Mouse (Mus musculus) neural tube, embryonic 14.5 days (tissue): ENCODE measurements at regions not wholly inside any gene's neighbourhood (a gene's known extent, or its start where the extent isn't known, plus 50 kb on each side); places are given as distances from the start of the nearest gene placed in this dataset.

Experiments used
- ATAC-seq: fragments of 200-750 bp; cut with Nextera tagmentation; 2 replicates; pipeline ENCODE4 v1.8.0; 2017; ENCODE audit warnings: low read depth, mild to moderate bottlenecking, moderate TSS enrichment, moderate library complexity
- H3K27ac ChIP-seq: fragments of 300-500 bp; sonication (generic); 2 replicates; pipeline ENCODE4 v1.5.1; 2014; ENCODE audit warnings: low read depth, mild to moderate bottlenecking, control low read depth, low read length, moderate library complexity, mixed read lengths
- H3K27me3 ChIP-seq: fragments of 300-500 bp; sonication (generic); 2 replicates; pipeline ENCODE4 v1.6.1; 2014; ENCODE audit warnings: low read length; ENCODE audit not compliant: control insufficient read depth, insufficient read depth
- H3K36me3 ChIP-seq: fragments of 300-500 bp; sonication (generic); 2 replicates; pipeline ENCODE4 v1.6.1; 2014; ENCODE audit warnings: low read length, mixed read lengths; ENCODE audit not compliant: control insufficient read depth, insufficient read depth
- H3K4me1 ChIP-seq: fragments of 300-500 bp; sonication (generic); 2 replicates; pipeline ENCODE4 v1.6.1; 2014; ENCODE audit warnings: low read length; ENCODE audit not compliant: control insufficient read depth, insufficient read depth
- H3K4me2 ChIP-seq: fragments of 300-500 bp; sonication (generic); 2 replicates; pipeline ENCODE4 v1.6.1; 2014; ENCODE audit warnings: mild to moderate bottlenecking, low read depth, low read length, control low read depth
- H3K4me3 ChIP-seq: fragments of 300-500 bp; sonication (generic); 2 replicates; pipeline ENCODE4 v1.5.1; 2014; ENCODE audit warnings: low read depth, low read length, control low read depth, mixed read lengths
- H3K9ac ChIP-seq: fragments of 300-500 bp; sonication (generic); replicated peaks from 2 replicates; pipeline ENCODE4 v1.6.1; 2014; ENCODE audit warnings: low read depth, mild to moderate bottlenecking, control low read depth, low read length, mixed read lengths
- H3K9me3 ChIP-seq: fragments of 300-500 bp; sonication (generic); 2 replicates; pipeline ENCODE4 v1.6.1; 2016; ENCODE audit warnings: low read length; ENCODE audit not compliant: control insufficient read depth
- WGBS: fragments of 180-500 bp; shearing (Covaris S2); extraction: QIAGEN DNeasy Blood & Tissue Kit; methylation state at CpG from one replicate; pipeline ENCODE4 v1.1.7; 2014; 5-methylcytosine and 5-hydroxymethylcytosine counted together

- Histone ChIP-seq H3K4me1 (no peaks in the 10 kb centered on the region), H3K4me2 (no peak overlapping the region), H3K27ac (no peak overlapping the region), H3K36me3 (no peaks in the 10 kb centered on the region), H3K9ac (no peak overlapping the region), H3K4me3 (no peak overlapping the region), H3K9me3 (no peaks in the 10 kb centered on the region), H3K27me3 (no peaks in the 10 kb centered on the region)
- 93% methylated on average over 3 of the region's 3 CpGs for WGBS
- no peak for ATAC-seq
Observed at GRCm38 (mm10) chr6:140258761-140259160, 165.1 kb upstream of the Plekha5 start.

GRCm38 (mm10) chr6:140258101-140258500, 165.8 kb upstream of the Plekha5 start:
- Histone ChIP-seq H3K9me3 (no peaks in the 10 kb centered on the region), H3K4me1 (no peaks in the 10 kb centered on the region), H3K9ac (no peak overlapping the region), H3K4me2 (no peak overlapping the region), H3K27ac (no peak overlapping the region), H3K36me3 (no peaks in the 10 kb centered on the region), H3K27me3 (no peaks in the 10 kb centered on the region), H3K4me3 (no peak overlapping the region)
- no peak for ATAC-seq
- WGBS, result 81% methylated on average over 5 of the region's 5 CpGs

DNA sequence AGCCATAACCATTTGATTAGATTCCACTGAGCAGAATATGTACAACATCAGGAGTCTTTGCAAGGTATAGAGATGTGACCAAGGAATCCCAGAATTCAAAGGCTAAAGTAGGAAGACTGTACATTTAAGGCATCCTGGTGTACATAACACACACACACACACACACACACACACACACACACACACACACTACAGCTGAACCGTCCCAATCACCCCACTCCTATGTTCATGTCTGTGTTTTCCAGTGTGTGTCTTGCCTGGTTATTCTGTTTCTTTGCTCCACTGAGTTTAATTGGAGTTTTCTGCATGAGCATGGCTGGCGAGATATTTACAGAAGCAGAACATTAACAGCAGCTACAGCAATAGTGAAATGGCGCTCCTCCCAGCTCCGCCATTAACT, 172.3 kb upstream of the Plekha5 start:
- Histone ChIP-seq H3K9me3 (no peaks in the 10 kb centered on the region), H3K36me3 (no peaks in the 10 kb centered on the region), H3K27me3 (no peaks in the 10 kb centered on the region), H3K9ac (no peak overlapping the region), H3K4me1 (no peaks in the 10 kb centered on the region), H3K27ac (no peak overlapping the region), H3K4me2 (no peak overlapping the region), H3K4me3 (no peak overlapping the region)
- ATAC-seq, result no peak
- WGBS, result 65% methylated on average over 4 of the region's 4 CpGs

GRCm38 (mm10) chr6:140243411-140244151, 180.3 kb upstream of the Plekha5 start:
- Histone ChIP-seq H3K27me3 (no peaks in the 10 kb centered on the region), H3K4me1 (no peaks in the 10 kb centered on the region), H3K4me3 (no peak overlapping the region), H3K27ac (no peak overlapping the region), H3K9ac (no peak overlapping the region), H3K9me3 (no peaks in the 10 kb centered on the region), H3K36me3 (no peaks in the 10 kb centered on the region), H3K4me2 (no peak overlapping the region)
- WGBS, result 39% methylated on average over 8 of the region's 8 CpGs
- ATAC-seq, result peak; percentile 28; the same call in 1 of the 2 replicates

- Histone ChIP-seq H3K9ac (no peak overlapping the region), H3K9me3 (no peaks in the 10 kb centered on the region), H3K4me3 (no peak overlapping the region), H3K4me2 (no peak overlapping the region), H3K27me3 (no peaks in the 10 kb centered on the region), H3K27ac (no peak overlapping the region), H3K36me3 (no peaks in the 10 kb centered on the region), H3K4me1 (no peaks in the 10 kb centered on the region)
- 24% methylated on average over 8 of the region's 8 CpGs for WGBS
- no peak for ATAC-seq
Observed at GRCm38 (mm10) chr6:140239356-140239755, 184.5 kb upstream of the Plekha5 start.

DNA sequence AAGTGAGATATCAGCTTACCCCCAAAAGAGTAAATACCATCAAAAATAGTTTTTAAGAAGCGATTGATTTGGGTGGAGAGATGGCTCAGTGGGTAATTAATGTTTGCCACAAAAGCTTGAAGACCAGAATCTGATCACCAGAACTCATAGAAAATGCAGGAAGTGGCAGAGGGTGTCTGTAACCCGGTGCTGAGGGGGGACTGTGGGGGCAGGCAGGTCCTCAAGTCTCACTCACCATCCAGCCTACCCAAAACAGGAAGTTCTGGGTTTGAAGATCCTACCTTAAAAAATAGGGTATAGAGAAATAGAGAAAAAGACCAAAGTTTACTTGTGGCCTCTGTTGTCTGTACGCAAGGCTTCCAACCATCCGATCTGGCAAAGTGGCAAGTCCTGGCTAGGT, 190.3 kb upstream of the Plcz1 start:
- 85% methylated on average over 4 of the region's 4 CpGs for WGBS
- no peaks in the 10 kb centered on the region for H3K36me3 ChIP-seq
- ATAC-seq, result no peak
- no peak overlapping the region for H3K9ac ChIP-seq
- no peak overlapping the region for H3K4me3 ChIP-seq
- H3K4me1 ChIP-seq, result no peaks in the 10 kb centered on the region
- H3K9me3 ChIP-seq, result no peaks in the 10 kb centered on the region
- no peak overlapping the region for H3K4me2 ChIP-seq
- H3K27ac ChIP-seq, result no peak overlapping the region
- H3K27me3 ChIP-seq, result no peaks in the 10 kb centered on the region

DNA sequence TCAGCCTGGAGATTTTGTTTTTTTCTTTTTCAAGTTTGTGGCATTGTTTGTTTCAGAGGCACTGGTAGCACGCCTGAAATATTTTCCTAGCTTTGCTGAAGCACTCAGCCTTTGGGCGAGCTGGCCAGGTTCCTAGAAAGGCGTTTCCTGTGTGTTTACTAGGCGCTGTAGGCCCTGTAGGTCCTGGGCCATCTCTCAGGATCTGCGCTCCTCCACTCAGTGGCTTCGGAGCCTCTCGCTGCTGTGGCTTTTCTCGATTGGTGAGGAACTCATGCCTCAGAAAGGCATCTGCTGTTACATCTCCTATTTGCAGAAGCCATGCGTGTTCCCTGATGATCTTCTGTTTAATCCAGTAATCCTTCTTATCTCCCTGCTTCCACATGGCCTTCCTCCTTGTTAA, 188.0 kb upstream of the Plcz1 start:
- WGBS, result 76% methylated on average over 9 of the region's 9 CpGs
- no peaks in the 10 kb centered on the region for H3K9me3 ChIP-seq
- no peak overlapping the region for H3K27ac ChIP-seq
- H3K4me2 ChIP-seq, result no peak overlapping the region
- H3K9ac ChIP-seq, result no peak overlapping the region
- no peaks in the 10 kb centered on the region for H3K27me3 ChIP-seq
- no peak for ATAC-seq
- no peak overlapping the region for H3K4me3 ChIP-seq
- no peaks in the 10 kb centered on the region for H3K4me1 ChIP-seq
- no peaks in the 10 kb centered on the region for H3K36me3 ChIP-seq

DNA sequence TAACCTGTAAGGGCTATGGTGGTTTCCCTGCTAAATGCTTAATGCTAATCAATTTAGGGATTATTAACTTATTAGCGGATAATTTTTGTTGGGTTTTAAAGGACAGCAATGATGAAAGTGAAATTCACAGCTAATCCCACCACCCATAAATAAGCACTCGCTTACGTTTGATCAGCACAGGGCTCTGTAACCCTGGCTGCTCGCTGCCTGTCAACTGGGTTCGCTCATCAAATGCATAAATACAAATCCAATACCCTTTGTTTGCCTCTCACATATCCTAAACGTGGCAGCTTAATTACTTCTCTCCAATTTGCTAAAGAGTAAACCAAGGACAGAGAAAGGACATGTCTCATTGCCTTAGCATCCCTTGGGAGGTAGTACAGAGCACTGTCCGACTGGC, 187.5 kb upstream of the Plcz1 start:
- 63% methylated on average over 7 of the region's 7 CpGs for WGBS
- no peaks in the 10 kb centered on the region for H3K27me3 ChIP-seq
- H3K9ac ChIP-seq, result no peak overlapping the region
- H3K9me3 ChIP-seq, result no peaks in the 10 kb centered on the region
- H3K27ac ChIP-seq, result no peak overlapping the region
- H3K4me2 ChIP-seq, result no peak overlapping the region
- ATAC-seq, result no peak
- H3K4me3 ChIP-seq, result no peak overlapping the region
- no peaks in the 10 kb centered on the region for H3K4me1 ChIP-seq
- no peaks in the 10 kb centered on the region for H3K36me3 ChIP-seq

- no peak overlapping the region for H3K4me3 ChIP-seq
- no peaks in the 10 kb centered on the region for H3K27me3 ChIP-seq
- H3K4me1 ChIP-seq, result no peaks in the 10 kb centered on the region
- no peak overlapping the region for H3K9ac ChIP-seq
- H3K27ac ChIP-seq, result no peak overlapping the region
- H3K9me3 ChIP-seq, result no peaks in the 10 kb centered on the region
- no peak overlapping the region for H3K4me2 ChIP-seq
- 86% methylated on average over 1 of the region's 1 CpGs for WGBS
- no peaks in the 10 kb centered on the region for H3K36me3 ChIP-seq
- ATAC-seq, result no peak
Observed at GRCm38 (mm10) chr6:140222534-140223324, 181.5 kb upstream of the Plcz1 start.
